Mouse (Mus musculus): ENCODE measurements at regions not wholly inside any gene's neighbourhood (a gene's known extent, or its start where the extent isn't known, plus 50 kb on each side); places are given as distances from the start of the nearest gene placed in this dataset.
A peak's percentile ranks its signal among the peaks of the same experiment; 100 is the strongest.

DNA sequence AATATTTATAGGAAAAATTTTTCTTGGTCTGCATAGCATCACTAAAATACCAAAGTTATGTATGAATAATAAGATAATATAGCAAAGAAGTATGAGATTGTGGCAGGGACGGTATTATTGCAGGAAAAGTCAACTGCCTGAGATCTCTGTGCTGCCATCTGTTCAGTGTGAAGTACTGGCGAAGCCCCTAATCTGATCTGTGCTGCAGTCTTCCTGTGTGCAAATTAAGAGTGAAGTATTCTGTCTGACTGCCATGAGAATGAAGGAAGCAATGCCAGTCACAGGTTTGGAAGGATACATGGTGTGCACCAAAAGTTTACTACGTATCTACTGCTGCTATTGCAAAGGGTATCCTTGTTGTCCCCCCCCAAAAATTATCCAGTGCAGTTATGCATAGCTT is 501.5 kb downstream of the Rab28 start:
- DNase-seq, result peak in 1 of 2 experiments; percentile 9

GRCm38 (mm10) chr5:41204417-41204816 is 503.5 kb downstream of the Rab28 start:
- DNase-seq, result no peak

DNA sequence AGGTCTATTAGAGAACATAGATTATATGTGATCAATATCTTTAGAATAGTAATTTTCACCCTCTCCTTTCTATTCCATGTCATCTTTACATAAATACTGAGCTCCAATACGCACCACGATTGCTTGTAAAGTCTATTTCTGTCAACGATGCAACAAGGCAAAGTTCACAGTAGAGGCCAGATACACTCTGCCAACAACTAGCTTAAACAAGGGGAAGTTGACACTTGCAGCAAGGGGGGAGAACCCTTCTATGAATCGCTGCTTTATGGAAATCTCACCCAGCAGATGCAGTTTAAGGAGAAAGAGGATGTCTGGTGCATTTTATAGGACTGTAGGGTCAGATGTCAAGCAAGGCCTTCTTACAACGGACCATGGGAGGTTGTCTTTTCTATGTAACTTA is 520.8 kb downstream of the Rab28 start:
- no peak for DNase-seq

DNA sequence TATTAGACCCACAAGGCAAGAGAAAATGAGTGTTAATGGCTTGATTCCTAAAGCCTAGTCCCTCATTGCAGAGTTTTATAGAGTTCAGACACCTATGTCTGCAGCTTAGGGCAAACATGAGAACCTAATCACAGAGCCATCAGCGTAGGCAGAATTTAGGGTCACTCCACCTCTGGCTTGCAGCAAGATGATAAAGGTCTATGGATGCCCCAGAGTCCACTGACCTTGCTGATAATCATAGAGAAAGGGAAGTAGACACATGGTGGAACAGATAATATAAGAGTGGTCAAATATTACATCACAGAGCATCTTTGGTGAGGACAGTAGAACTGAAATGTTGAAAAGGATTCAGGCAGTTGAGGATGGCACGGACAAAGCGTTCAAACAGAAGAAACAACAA is 530.7 kb downstream of the Rab28 start:
- DNase-seq, result no peak

- no peak for DNase-seq
These were observed 541.9 kb downstream of the Rab28 start for GRCm38 (mm10) chr5:41165870-41166626.

- peak in 1 of 2 experiments; percentile 15 for DNase-seq
These were observed 582.9 kb downstream of the Rab28 start for GRCm38 (mm10) chr5:41125050-41125449.

DNA sequence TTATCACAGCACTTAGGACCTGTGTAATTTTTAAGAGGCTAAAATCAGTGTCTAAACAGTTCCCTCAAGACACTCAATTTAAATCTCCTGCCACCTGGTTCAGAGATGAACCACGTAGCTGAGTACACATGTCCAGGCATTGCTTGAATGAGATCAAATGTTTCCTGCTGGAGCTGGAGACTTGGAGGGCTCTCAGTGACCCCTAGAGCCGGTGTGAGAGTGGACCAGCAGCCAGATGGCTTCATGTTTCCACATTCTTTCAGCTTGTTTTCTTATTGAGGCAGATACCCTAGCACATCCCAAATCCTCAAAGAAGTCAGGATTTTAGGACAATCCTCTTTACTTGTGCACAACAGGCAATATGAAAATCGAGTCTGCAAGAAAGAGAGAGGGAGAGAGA is 590.3 kb downstream of the Rab28 start:
- no peak for DNase-seq

DNA sequence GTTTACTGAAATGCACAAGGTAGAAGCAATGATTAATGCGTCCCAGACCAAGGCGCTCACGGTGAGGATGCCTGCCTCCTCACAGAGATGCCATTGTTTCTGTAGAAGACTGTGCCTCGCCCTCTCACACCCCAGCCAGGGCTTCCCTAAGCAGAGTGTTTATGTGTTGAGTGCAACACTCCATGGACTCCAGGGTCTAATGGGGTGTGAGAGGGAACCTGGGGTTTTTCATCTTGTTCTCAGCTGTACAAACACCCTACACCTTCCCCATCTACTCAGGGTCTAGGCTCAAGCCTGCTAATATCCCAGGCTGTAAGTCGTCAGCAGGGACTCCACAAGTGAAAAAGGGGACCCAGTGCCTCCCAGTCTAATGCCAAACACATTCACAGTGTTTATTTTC is 620.2 kb downstream of the Rab28 start:
- no peak for DNase-seq

- no peak for DNase-seq
These were observed 631.5 kb downstream of the Rab28 start for GRCm38 (mm10) chr5:41076412-41076811.

DNA sequence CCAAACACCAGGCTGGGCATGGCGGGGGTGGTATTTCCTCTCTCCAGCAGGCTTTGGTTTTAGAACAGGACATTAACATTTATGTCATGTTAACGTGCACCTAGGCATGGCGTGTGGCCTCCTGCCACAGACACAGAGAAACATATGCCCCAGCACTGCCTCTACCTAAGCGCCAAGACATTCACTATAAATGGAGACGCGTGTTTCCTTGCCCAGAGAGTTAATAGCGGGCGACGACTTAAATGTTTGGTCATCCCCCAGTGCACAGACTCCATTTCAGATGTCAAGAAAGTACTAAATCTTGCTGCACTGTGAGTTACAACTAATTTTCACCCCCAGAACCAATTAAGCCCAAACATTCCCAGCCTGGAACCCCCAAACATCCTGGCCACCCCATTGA is 646.3 kb downstream of the Rab28 start:
- no peak for DNase-seq

GRCm38 (mm10) chr5:41061222-41061621 is 646.7 kb downstream of the Rab28 start:
- no peak for DNase-seq

DNA sequence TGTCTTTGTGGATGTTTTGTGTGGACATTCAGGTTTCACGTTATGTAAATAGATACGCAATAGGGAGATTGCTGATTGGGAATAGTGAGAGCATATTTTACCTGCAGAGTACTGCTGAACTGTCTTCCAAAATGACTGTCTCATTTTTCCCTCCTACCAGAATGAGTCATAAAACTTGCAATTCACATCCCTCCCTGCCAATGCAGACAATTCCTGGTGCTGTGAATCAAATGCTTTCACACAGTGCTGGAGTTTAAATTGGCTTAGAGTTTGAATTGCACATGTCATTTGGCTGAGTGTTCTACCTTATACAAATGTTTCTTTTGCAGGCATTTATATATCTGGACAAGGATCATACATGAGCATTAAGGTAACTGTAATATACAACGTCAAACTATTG is 649.9 kb downstream of the Rab28 start:
- DNase-seq, result no peak

- DNase-seq, result peak; percentile 56 to 59
These were observed 656.0 kb downstream of the Rab28 start for GRCm38 (mm10) chr5:41051948-41052347.

DNA sequence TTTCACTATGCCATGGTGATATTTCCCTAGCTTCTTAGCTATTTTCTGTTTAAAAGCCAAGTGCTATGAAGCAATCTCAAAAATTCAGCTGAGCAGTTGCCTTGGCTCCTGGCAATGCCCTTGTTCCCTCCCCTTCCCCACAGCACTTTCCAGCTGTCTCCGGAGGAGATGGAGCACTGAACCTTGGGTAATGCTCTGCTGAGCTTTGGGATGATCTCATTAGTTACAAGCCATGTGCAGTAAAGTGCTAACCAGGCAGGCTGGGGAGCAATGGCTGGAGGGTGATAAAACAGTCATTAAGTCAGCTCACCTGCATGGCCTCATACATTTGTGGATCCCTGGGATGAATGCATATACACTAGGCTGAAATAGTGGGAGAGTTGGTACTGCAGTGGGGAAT is 659.4 kb downstream of the Rab28 start:
- DNase-seq, result no peak

DNA sequence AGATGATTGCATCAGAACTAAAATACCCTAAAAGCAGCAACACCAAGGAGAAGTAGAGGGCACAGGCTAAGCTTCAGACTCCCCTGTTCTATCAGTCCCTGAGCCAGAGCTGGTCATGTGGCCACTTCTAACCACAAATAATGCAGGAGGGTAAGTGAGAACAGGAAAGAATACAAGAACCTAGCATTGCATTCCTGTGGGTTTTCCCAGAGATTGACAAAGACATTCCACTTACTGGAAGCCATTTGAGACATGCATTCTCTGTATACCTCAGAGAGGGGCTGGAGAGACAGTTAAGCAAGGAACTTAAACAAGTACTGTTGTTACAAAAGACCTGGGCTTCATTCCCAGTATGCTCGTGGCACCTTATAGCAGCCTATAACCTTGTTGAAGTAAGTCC is 662.7 kb downstream of the Rab28 start:
- DNase-seq, result no peak

- peak; percentile 81 to 89 for DNase-seq
These were observed 663.5 kb downstream of the Rab28 start for GRCm38 (mm10) chr5:41044465-41044864.

GRCm38 (mm10) chr5:41038790-41039189 is 669.2 kb downstream of the Rab28 start:
- DNase-seq, result no peak

GRCm38 (mm10) chr5:41006692-41007091 is 701.3 kb downstream of the Rab28 start:
- DNase-seq, result peak; percentile 27 to 36

DNA sequence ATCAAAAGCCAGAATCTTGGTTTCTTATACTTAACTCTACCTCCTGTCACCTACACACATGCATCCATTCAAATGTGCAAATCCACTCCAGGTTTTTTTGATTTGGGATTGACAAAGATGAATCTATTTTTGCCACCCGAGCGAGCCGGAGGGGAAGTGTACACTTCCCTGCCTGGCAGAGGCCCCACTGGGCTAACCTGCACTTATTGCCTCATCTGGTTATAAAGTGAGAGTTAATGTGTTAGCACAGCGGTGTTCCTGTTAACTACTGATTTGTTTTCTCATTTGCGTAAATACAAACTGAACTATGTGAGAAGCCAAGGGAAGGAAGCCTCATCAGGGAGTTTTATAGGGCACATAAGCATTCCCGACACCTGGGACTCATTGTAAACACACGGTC is 721.4 kb downstream of the Rab28 start:
- DNase-seq, result no peak

- no peak for DNase-seq
These were observed 733.1 kb downstream of the Rab28 start for GRCm38 (mm10) chr5:40974892-40975291.

DNA sequence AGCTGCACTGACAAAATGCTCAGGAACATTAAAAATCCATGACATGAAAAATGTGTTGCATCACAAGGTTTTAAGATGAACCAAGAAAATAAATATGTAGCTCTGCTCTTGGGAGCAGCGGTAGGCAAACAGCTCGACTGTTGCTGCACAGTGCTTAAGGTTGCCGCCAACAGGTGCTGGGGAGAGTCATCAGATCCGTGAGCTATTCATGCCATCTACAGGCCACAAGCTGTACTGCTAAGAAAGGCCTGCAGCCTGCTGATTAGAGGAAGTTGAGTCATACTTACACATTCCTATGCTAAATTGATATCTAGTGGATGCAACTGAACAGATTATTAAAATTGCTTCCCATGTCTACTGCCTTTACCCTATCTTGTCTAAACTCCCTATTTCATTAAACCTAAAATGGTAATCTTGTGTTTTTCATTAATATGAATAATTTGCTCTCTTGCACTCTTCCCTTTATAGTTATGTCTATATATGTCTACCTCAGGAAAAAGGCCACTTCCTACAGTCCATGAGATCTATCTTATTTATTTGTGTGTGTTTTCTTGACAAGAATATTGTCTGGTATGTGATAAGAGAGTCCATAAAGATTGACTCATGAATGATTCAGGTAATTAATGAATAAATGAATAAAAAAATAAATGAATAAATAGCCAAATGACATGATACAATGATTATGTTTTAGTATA is 754.9 kb downstream of the Rab28 start:
- peak; percentile 79 to 81 for DNase-seq

DNA sequence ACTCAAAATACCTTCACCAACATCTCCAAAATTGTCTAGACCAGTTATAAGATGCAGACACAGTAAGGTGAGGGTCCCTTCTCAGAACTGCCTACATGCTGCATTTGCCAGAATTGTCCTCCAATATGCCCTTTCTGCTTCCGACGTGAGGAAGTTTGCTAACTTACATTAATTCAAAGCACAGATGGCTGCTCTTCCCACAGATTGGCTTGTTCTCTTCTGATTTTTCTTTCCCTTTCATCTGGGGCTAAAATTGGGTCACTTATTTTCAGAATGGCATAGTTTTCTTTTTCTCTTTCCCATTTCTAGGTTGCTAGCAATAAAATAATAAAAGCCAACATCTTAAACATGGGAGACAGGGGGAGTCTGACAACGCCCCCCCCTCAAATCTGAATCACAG is 778.8 kb downstream of the Rab28 start:
- no peak for DNase-seq

GRCm38 (mm10) chr5:40920920-40921319 is 787.0 kb downstream of the Rab28 start:
- no peak for DNase-seq

GRCm38 (mm10) chr5:40908803-40909202 is 799.2 kb downstream of the Rab28 start:
- DNase-seq, result no peak

- DNase-seq, result no peak
These were observed 806.2 kb downstream of the Rab28 start for GRCm38 (mm10) chr5:40901742-40902141.
